Mouse (Mus musculus): ENCODE results near the gene Cgnl1. TPM values are rescaled to one million over a fixed set of nuclear protein-coding genes. Genes with fewer than 3 reads are reported as not detected.

Cgnl1 gene
- polyA plus RNA-seq, 1 experiment: 105 TPM

- Histone ChIP-seq H3K4me3 (ENCODE audit: insufficient read depth, low read depth, low read length) (peak overlapping the region; percentile 80), H3K4me1 (ENCODE audit: control insufficient read depth, insufficient read depth, low read length) (peaks cover 16% of the 10 kb centered on the region), H3K36me3 (ENCODE audit: control insufficient read depth, insufficient read depth, low read length) (no peaks in the 10 kb centered on the region), H3K27me3 (replicated peaks; ENCODE audit: control insufficient read depth, insufficient read depth, low read length) (no peaks in the 10 kb centered on the region), H3K27ac (ENCODE audit: insufficient read depth, low read depth, low read length) (peak overlapping the region; percentile 88)
- no peak for DNase-seq
- TF ChIP-seq CTCF (conservative IDR thresholded peaks at IDR 0.05; ENCODE audit: insufficient read depth, insufficient read length, low read depth, low read length) (no peak), POLR2A (IDR thresholded peaks at IDR 0.05; ENCODE audit: low read depth, low read length) (no peak)
- WGBS: 11% methylated on average over 9 of the region's 9 CpGs
These were observed 1.7 kb downstream of the Cgnl1 start for GRCm38 (mm10) chr9:71769701-71770100.

- peak; percentile 78 for DNase-seq
- no peaks in the 10 kb centered on the region for H3K27me3 ChIP-seq (replicated peaks; ENCODE audit: control insufficient read depth, insufficient read depth, low read length)
- H3K4me1 ChIP-seq (ENCODE audit: control insufficient read depth, insufficient read depth, low read length): peaks cover 18% of the 10 kb centered on the region
- H3K4me3 ChIP-seq (ENCODE audit: insufficient read depth, low read depth, low read length): peak overlapping the region; percentile 16
- TF ChIP-seq CTCF (conservative IDR thresholded peaks at IDR 0.05; ENCODE audit: insufficient read depth, insufficient read length, low read depth, low read length) (no peak), POLR2A (IDR thresholded peaks at IDR 0.05; ENCODE audit: low read depth, low read length) (no peak)
- 48% methylated on average over 1 of the region's 1 CpGs for WGBS
- H3K36me3 ChIP-seq (ENCODE audit: control insufficient read depth, insufficient read depth, low read length): no peaks in the 10 kb centered on the region
- peak overlapping the region; percentile 72 for H3K27ac ChIP-seq (ENCODE audit: insufficient read depth, low read depth, low read length)
These were observed 3.3 kb downstream of the Cgnl1 start for GRCm38 (mm10) chr9:71768119-71768518.

GRCm38 (mm10) chr9:71766902-71767301 is 4.5 kb downstream of the Cgnl1 start:
- DNase-seq: no peak
- 55% methylated on average over 2 of the region's 2 CpGs for WGBS
- Histone ChIP-seq H3K4me1 (ENCODE audit: control insufficient read depth, insufficient read depth, low read length) (peaks cover 18% of the 10 kb centered on the region), H3K27ac (ENCODE audit: insufficient read depth, low read depth, low read length) (peak overlapping the region; percentile 49), H3K36me3 (ENCODE audit: control insufficient read depth, insufficient read depth, low read length) (no peaks in the 10 kb centered on the region), H3K4me3 (ENCODE audit: insufficient read depth, low read depth, low read length) (no peak overlapping the region), H3K27me3 (replicated peaks; ENCODE audit: control insufficient read depth, insufficient read depth, low read length) (no peaks in the 10 kb centered on the region)
- no peak for TF ChIP-seq CTCF (conservative IDR thresholded peaks at IDR 0.05; ENCODE audit: insufficient read depth, insufficient read length, low read depth, low read length)
- TF ChIP-seq POLR2A (IDR thresholded peaks at IDR 0.05; ENCODE audit: low read depth, low read length): no peak

GRCm38 (mm10) chr9:71766306-71766705 is 5.1 kb downstream of the Cgnl1 start:
- Histone ChIP-seq H3K36me3 (ENCODE audit: control insufficient read depth, insufficient read depth, low read length) (no peaks in the 10 kb centered on the region), H3K27me3 (replicated peaks; ENCODE audit: control insufficient read depth, insufficient read depth, low read length) (no peaks in the 10 kb centered on the region), H3K4me1 (ENCODE audit: control insufficient read depth, insufficient read depth, low read length) (peaks cover 18% of the 10 kb centered on the region), H3K27ac (ENCODE audit: insufficient read depth, low read depth, low read length) (peak overlapping the region; percentile 67), H3K4me3 (ENCODE audit: insufficient read depth, low read depth, low read length) (no peak overlapping the region)
- no peak for TF ChIP-seq POLR2A (IDR thresholded peaks at IDR 0.05; ENCODE audit: low read depth, low read length)
- TF ChIP-seq CTCF (conservative IDR thresholded peaks at IDR 0.05; ENCODE audit: insufficient read depth, insufficient read length, low read depth, low read length): no peak
- peak; percentile 68 for DNase-seq
- WGBS: 28% methylated on average over 8 of the region's 8 CpGs

GRCm38 (mm10) chr9:71764551-71764950 is 6.9 kb downstream of the Cgnl1 start:
- WGBS: 51% methylated on average over 11 of the region's 11 CpGs
- Histone ChIP-seq H3K4me1 (ENCODE audit: control insufficient read depth, insufficient read depth, low read length) (peaks cover 25% of the 10 kb centered on the region), H3K36me3 (ENCODE audit: control insufficient read depth, insufficient read depth, low read length) (no peaks in the 10 kb centered on the region), H3K27me3 (replicated peaks; ENCODE audit: control insufficient read depth, insufficient read depth, low read length) (no peaks in the 10 kb centered on the region), H3K4me3 (ENCODE audit: insufficient read depth, low read depth, low read length) (no peak overlapping the region), H3K27ac (ENCODE audit: insufficient read depth, low read depth, low read length) (no peak overlapping the region; the same call in 1 of the 2 replicates)
- no peak for TF ChIP-seq CTCF (conservative IDR thresholded peaks at IDR 0.05; ENCODE audit: insufficient read depth, insufficient read length, low read depth, low read length)
- TF ChIP-seq POLR2A (IDR thresholded peaks at IDR 0.05; ENCODE audit: low read depth, low read length): no peak
- DNase-seq: no peak

- H3K27ac ChIP-seq (ENCODE audit: insufficient read depth, low read depth, low read length): peak overlapping the region; percentile 39
- no peak for DNase-seq
- H3K36me3 ChIP-seq (ENCODE audit: control insufficient read depth, insufficient read depth, low read length): no peaks in the 10 kb centered on the region
- peaks cover 28% of the 10 kb centered on the region for H3K4me1 ChIP-seq (ENCODE audit: control insufficient read depth, insufficient read depth, low read length)
- no peaks in the 10 kb centered on the region for H3K27me3 ChIP-seq (replicated peaks; ENCODE audit: control insufficient read depth, insufficient read depth, low read length)
- H3K4me3 ChIP-seq (ENCODE audit: insufficient read depth, low read depth, low read length): no peak overlapping the region
- 24% methylated on average over 1 of the region's 1 CpGs for WGBS
- TF ChIP-seq CTCF (conservative IDR thresholded peaks at IDR 0.05; ENCODE audit: insufficient read depth, insufficient read length, low read depth, low read length) (no peak), POLR2A (IDR thresholded peaks at IDR 0.05; ENCODE audit: low read depth, low read length) (no peak)
These were observed 8.1 kb downstream of the Cgnl1 start for GRCm38 (mm10) chr9:71763273-71763672.

DNA sequence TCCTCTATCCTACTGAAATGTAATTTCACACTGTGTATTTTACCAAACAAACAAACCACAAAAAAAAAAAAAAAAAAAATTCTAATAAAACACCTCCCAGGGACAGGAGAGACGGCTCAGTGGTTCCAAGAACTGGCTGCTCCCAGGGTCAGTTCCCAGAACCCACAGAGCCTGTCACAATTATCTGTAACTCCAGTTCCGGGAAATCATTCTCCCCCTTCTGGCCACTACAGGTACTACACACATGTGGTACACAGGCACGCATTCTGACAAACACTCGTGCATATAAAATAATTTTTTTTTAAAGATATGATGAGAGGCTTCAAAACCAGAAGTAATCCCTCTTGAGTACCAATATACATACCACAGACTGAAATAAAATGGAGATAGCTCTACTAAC is 9.7 kb downstream of the Cgnl1 start:
- no peaks in the 10 kb centered on the region for H3K36me3 ChIP-seq (ENCODE audit: control insufficient read depth, insufficient read depth, low read length)
- no peak overlapping the region for H3K4me3 ChIP-seq (ENCODE audit: insufficient read depth, low read depth, low read length)
- peak; percentile 71 for DNase-seq
- H3K27me3 ChIP-seq (replicated peaks; ENCODE audit: control insufficient read depth, insufficient read depth, low read length): no peaks in the 10 kb centered on the region
- peak overlapping the region; percentile 43; the same call in 1 of the 2 replicates for H3K27ac ChIP-seq (ENCODE audit: insufficient read depth, low read depth, low read length)
- TF ChIP-seq CTCF (conservative IDR thresholded peaks at IDR 0.05; ENCODE audit: insufficient read depth, insufficient read length, low read depth, low read length): peak; percentile 31; the same call in 1 of the 2 replicates
- no peak for TF ChIP-seq POLR2A (IDR thresholded peaks at IDR 0.05; ENCODE audit: low read depth, low read length)
- H3K4me1 ChIP-seq (ENCODE audit: control insufficient read depth, insufficient read depth, low read length): peaks cover 32% of the 10 kb centered on the region
- WGBS: 69% methylated on average over 4 of the region's 4 CpGs

Measured in kidney, adult 2 months (tissue).